Mouse (Mus musculus) forebrain, embryonic 16.5 days (tissue): Measurements from ENCODE around the gene Herc6. TPM values are rescaled to one million over a fixed set of nuclear protein-coding genes. Genes with fewer than 3 reads are reported as not detected.
"Not testable (repeated sequence)": the region's sequence is repeated elsewhere in the genome, so short reads cannot be mapped to it uniquely, and the experiment has no call there.

Source experiments
- ATAC-seq: fragments of 200-750 bp; cut with Nextera tagmentation; 2 replicates; pipeline ENCODE4 v1.8.0; 2017; ENCODE audit warnings: mild to moderate bottlenecking, moderate library complexity
- H3K27ac ChIP-seq: fragments of 300-500 bp; sonication (generic); 2 replicates; pipeline ENCODE4 v1.5.1; 2014; ENCODE audit warnings: low read length, control low read depth
- H3K27me3 ChIP-seq: fragments of 300-500 bp; sonication (generic); replicated peaks from 2 replicates; pipeline ENCODE4 v1.6.1; 2014; ENCODE audit warnings: low read length; ENCODE audit not compliant: control insufficient read depth, insufficient read depth
- H3K36me3 ChIP-seq: fragments of 300-500 bp; sonication (generic); 2 replicates; pipeline ENCODE4 v1.6.1; 2014; ENCODE audit not compliant: control insufficient read depth, insufficient read depth
- H3K4me1 ChIP-seq: fragments of 300-500 bp; sonication (generic); replicated peaks from 2 replicates; pipeline ENCODE4 v1.6.1; 2014; ENCODE audit warnings: low read length; ENCODE audit not compliant: control insufficient read depth, insufficient read depth
- H3K4me2 ChIP-seq: fragments of 300-500 bp; sonication (generic); 2 replicates; pipeline ENCODE4 v1.6.1; 2014; ENCODE audit warnings: mild to moderate bottlenecking, low read length, control low read depth
- H3K4me3 ChIP-seq: fragments of 300-500 bp; sonication (generic); replicated peaks from 2 replicates; pipeline ENCODE4 v1.5.1; 2014; ENCODE audit warnings: mild to moderate bottlenecking, low read length, control low read depth
- H3K9ac ChIP-seq: fragments of 300-500 bp; sonication (generic); replicated peaks from 2 replicates; pipeline ENCODE4 v1.6.1; 2014; ENCODE audit warnings: low read depth, low read length, control low read depth
- H3K9me3 ChIP-seq: fragments of 300-500 bp; sonication (generic); 2 replicates; pipeline ENCODE4 v1.6.1; 2016; ENCODE audit warnings: low read length; ENCODE audit not compliant: control insufficient read depth
- WGBS: fragments of 180-500 bp; shearing (Covaris S2); extraction: QIAGEN DNeasy Blood & Tissue Kit; methylation state at CpG from one replicate; pipeline ENCODE4 v1.1.7; 2014; 5-methylcytosine and 5-hydroxymethylcytosine counted together
- polyA plus RNA-seq: library from polyadenylated mRNA; unstranded; fragments of >200 nt; fragmentation: Nextera tagmentation; extraction: Ambion mirVana; gene quantifications from 2 replicates; pipeline ENCODE4 v1.2.1, GENCODE M21; 2015

Gene Herc6
- polyA plus RNA-seq, 1 experiment from 2014 or later = 1.2 TPM

- Histone ChIP-seq H3K9ac (no peak overlapping the region), H3K27ac (no peak overlapping the region), H3K36me3 (no peaks in the 10 kb centered on the region), H3K4me1 (peaks cover 16% of the 10 kb centered on the region), H3K27me3 (no peaks in the 10 kb centered on the region), H3K4me3 (no peak overlapping the region), H3K4me2 (no peak overlapping the region), H3K9me3 (no peaks in the 10 kb centered on the region)
- no peak for ATAC-seq
- 93% methylated on average over 5 of the region's 5 CpGs for WGBS
Measured at GRCm38 (mm10) chr6:57537887-57538286, 42.9 kb upstream of the Herc6 start.

GRCm38 (mm10) chr6:57540950-57541498, 39.8 kb upstream of the Herc6 start:
- H3K9me3 ChIP-seq = no peaks in the 10 kb centered on the region
- no peak for ATAC-seq
- 83% methylated on average over 5 of the region's 5 CpGs for WGBS

GRCm38 (mm10) chr6:57541737-57542335, 39.0 kb upstream of the Herc6 start:
- 100% methylated on average over 1 of the region's 1 CpGs for WGBS
- H3K27me3 ChIP-seq = no peaks in the 10 kb centered on the region
- no peaks in the 10 kb centered on the region for H3K9me3 ChIP-seq
- H3K4me1 ChIP-seq = no peaks in the 10 kb centered on the region
- no peaks in the 10 kb centered on the region for H3K36me3 ChIP-seq
- H3K27ac ChIP-seq = no peak overlapping the region
- H3K9ac ChIP-seq = no peak overlapping the region
- H3K4me2 ChIP-seq = no peak overlapping the region
- no peak for ATAC-seq
- H3K4me3 ChIP-seq = no peak overlapping the region

More at GRCm38 (mm10) chr6:57540950-57541498, 39.8 kb upstream of the Herc6 start:
- Histone ChIP-seq H3K27me3 (no peaks in the 10 kb centered on the region), H3K4me1 (peaks cover 3% of the 10 kb centered on the region; the same call in 1 of the 2 replicates), H3K36me3 (no peaks in the 10 kb centered on the region), H3K27ac (no peak overlapping the region), H3K4me2 (no peak overlapping the region), H3K9ac (no peak overlapping the region), H3K4me3 (no peak overlapping the region)

- H3K4me1 ChIP-seq, H3K4me2 ChIP-seq, ATAC-seq, H3K4me3 ChIP-seq, H3K9ac ChIP-seq, H3K27ac ChIP-seq, H3K27me3 ChIP-seq, H3K36me3 ChIP-seq, H3K9me3 ChIP-seq: not testable (repeated sequence)
Measured at GRCm38 (mm10) chr6:57543591-57543990, 37.2 kb upstream of the Herc6 start.

- Histone ChIP-seq H3K9ac (no peak overlapping the region), H3K9me3 (no peaks in the 10 kb centered on the region), H3K4me1 (no peaks in the 10 kb centered on the region), H3K4me3 (no peak overlapping the region), H3K4me2 (no peak overlapping the region), H3K36me3 (no peaks in the 10 kb centered on the region), H3K27me3 (no peaks in the 10 kb centered on the region), H3K27ac (no peak overlapping the region)
- 54% methylated on average over 2 of the region's 2 CpGs for WGBS
- peak; percentile 49; the same call in 1 of the 2 replicates for ATAC-seq
Measured at GRCm38 (mm10) chr6:57544866-57545265, 35.9 kb upstream of the Herc6 start.

GRCm38 (mm10) chr6:57551211-57551796, 29.5 kb upstream of the Herc6 start:
- no peak overlapping the region for H3K4me3 ChIP-seq
- no peaks in the 10 kb centered on the region for H3K9me3 ChIP-seq
- H3K4me1 ChIP-seq = no peaks in the 10 kb centered on the region
- no peak for ATAC-seq
- no peak overlapping the region for H3K4me2 ChIP-seq
- H3K27me3 ChIP-seq = no peaks in the 10 kb centered on the region
- no peak overlapping the region for H3K9ac ChIP-seq
- H3K36me3 ChIP-seq = no peaks in the 10 kb centered on the region
- no peak overlapping the region for H3K27ac ChIP-seq
- 90% methylated on average over 3 of the region's 3 CpGs for WGBS

- Histone ChIP-seq H3K36me3 (no peaks in the 10 kb centered on the region), H3K27ac (no peak overlapping the region), H3K4me1 (no peaks in the 10 kb centered on the region), H3K4me2 (no peak overlapping the region), H3K9ac (no peak overlapping the region), H3K4me3 (no peak overlapping the region), H3K9me3 (no peaks in the 10 kb centered on the region; the same call in 1 of the 2 replicates), H3K27me3 (no peaks in the 10 kb centered on the region)
- WGBS = 45% methylated on average over 4 of the region's 4 CpGs
- ATAC-seq = no peak
Measured at GRCm38 (mm10) chr6:57557796-57558317, 22.9 kb upstream of the Herc6 start.

- 84% methylated on average over 1 of the region's 1 CpGs for WGBS
- no peak for ATAC-seq
- Histone ChIP-seq H3K4me3 (no peak overlapping the region), H3K27ac (no peak overlapping the region), H3K27me3 (no peaks in the 10 kb centered on the region), H3K4me2 (no peak overlapping the region), H3K9ac (no peak overlapping the region), H3K9me3 (no peaks in the 10 kb centered on the region; the same call in 1 of the 2 replicates), H3K4me1 (no peaks in the 10 kb centered on the region), H3K36me3 (no peaks in the 10 kb centered on the region)
Measured at GRCm38 (mm10) chr6:57563454-57563853, 17.3 kb upstream of the Herc6 start.

- Histone ChIP-seq H3K9me3 (no peaks in the 10 kb centered on the region; the same call in 1 of the 2 replicates), H3K27me3 (no peaks in the 10 kb centered on the region), H3K27ac (no peak overlapping the region), H3K4me1 (no peaks in the 10 kb centered on the region), H3K36me3 (no peaks in the 10 kb centered on the region), H3K4me2 (no peak overlapping the region), H3K9ac (no peak overlapping the region), H3K4me3 (no peak overlapping the region)
- WGBS = 74% methylated on average over 7 of the region's 7 CpGs
- no peak for ATAC-seq
Measured at GRCm38 (mm10) chr6:57565452-57565851, 15.3 kb upstream of the Herc6 start.
